Mouse (Mus musculus): Measurements from ENCODE around the gene Pelo. TPM values are rescaled to one million over a fixed set of nuclear protein-coding genes. Genes with fewer than 3 reads are reported as not detected.
A peak's percentile ranks its signal among the peaks of the same experiment; 100 is the strongest.

Gene Pelo
- polyA plus RNA-seq, 1 experiment from 2014 or later, result 6.6 TPM

GRCm38 (mm10) chr13:115100381-115101177 is 10.6 kb upstream of the Pelo start:
- Histone ChIP-seq H3K4me2 (replicated peaks) (peak overlapping the region; percentile 92), H3K4me3 (replicated peaks; ENCODE audit: low read length) (peak overlapping the region; percentile 46), H3K27ac (no peak overlapping the region), H3K4me1 (replicated peaks; ENCODE audit: control insufficient read depth, insufficient read depth, low read length) (peaks cover 7% of the 10 kb centered on the region; the same call in 1 of the 2 replicates), H3K36me3 (replicated peaks; ENCODE audit: control insufficient read depth, insufficient read depth) (no peaks in the 10 kb centered on the region), H3K27me3 (ENCODE audit: control insufficient read depth, insufficient read depth, low read length) (peaks cover 20% of the 10 kb centered on the region), H3K9me3 (ENCODE audit: control insufficient read depth, low read length) (0 out of 2 replicates have a peak, but pooled peaks cover 3% of the 10 kb centered on the region), H3K9ac (peak overlapping the region; percentile 54; the same call in 1 of the 2 replicates)
- ATAC-seq (ENCODE audit: low FRiP score) (no peak), DNase-seq (ENCODE audit: low spot score) (no peak)
- WGBS, result 32% methylated on average over 11 of the region's 11 CpGs

GRCm38 (mm10) chr13:115099381-115099780 is 9.4 kb upstream of the Pelo start:
- no peak overlapping the region for H3K4me3 ChIP-seq (replicated peaks; ENCODE audit: low read length)

GRCm38 (mm10) chr13:115098227-115098626 is 8.2 kb upstream of the Pelo start:
- no peak for DNase-seq (ENCODE audit: low spot score)
- Histone ChIP-seq H3K9me3 (ENCODE audit: control insufficient read depth, low read length) (no peaks in the 10 kb centered on the region), H3K27ac (no peak overlapping the region), H3K9ac (no peak overlapping the region), H3K4me1 (replicated peaks; ENCODE audit: control insufficient read depth, insufficient read depth, low read length) (peaks cover 7% of the 10 kb centered on the region; the same call in 1 of the 2 replicates), H3K4me3 (replicated peaks; ENCODE audit: low read length) (no peak overlapping the region), H3K4me2 (replicated peaks) (no peak overlapping the region), H3K36me3 (replicated peaks; ENCODE audit: control insufficient read depth, insufficient read depth) (no peaks in the 10 kb centered on the region), H3K27me3 (ENCODE audit: control insufficient read depth, insufficient read depth, low read length) (peaks cover 20% of the 10 kb centered on the region)
- WGBS, result 81% methylated on average over 3 of the region's 3 CpGs
- ATAC-seq (ENCODE audit: low FRiP score), result no peak

More at GRCm38 (mm10) chr13:115099381-115099780, 9.4 kb upstream of the Pelo start:
- WGBS, result 89% methylated on average over 9 of the region's 9 CpGs
- no peak for DNase-seq (ENCODE audit: low spot score)
- Histone ChIP-seq H3K9me3 (ENCODE audit: control insufficient read depth, low read length) (0 out of 2 replicates have a peak, but pooled peaks cover 3% of the 10 kb centered on the region), H3K36me3 (replicated peaks; ENCODE audit: control insufficient read depth, insufficient read depth) (no peaks in the 10 kb centered on the region), H3K27ac (no peak overlapping the region), H3K4me1 (replicated peaks; ENCODE audit: control insufficient read depth, insufficient read depth, low read length) (peaks cover 7% of the 10 kb centered on the region; the same call in 1 of the 2 replicates), H3K9ac (no peak overlapping the region), H3K27me3 (ENCODE audit: control insufficient read depth, insufficient read depth, low read length) (peaks cover 20% of the 10 kb centered on the region), H3K4me2 (replicated peaks) (0 out of 2 replicates have a peak overlapping the region, but pooled peaks have one; percentile 3)
- ATAC-seq (ENCODE audit: low FRiP score), result no peak

GRCm38 (mm10) chr13:115096965-115097364 is 7.0 kb upstream of the Pelo start:
- H3K27me3 ChIP-seq (ENCODE audit: control insufficient read depth, insufficient read depth, low read length), result peaks cover 20% of the 10 kb centered on the region
- H3K9ac ChIP-seq, result no peak overlapping the region
- no peak overlapping the region for H3K4me3 ChIP-seq (replicated peaks; ENCODE audit: low read length)
- DNase-seq (ENCODE audit: low spot score), result no peak
- no peaks in the 10 kb centered on the region for H3K36me3 ChIP-seq (replicated peaks; ENCODE audit: control insufficient read depth, insufficient read depth)
- ATAC-seq (ENCODE audit: low FRiP score), result no peak
- no peak overlapping the region for H3K27ac ChIP-seq
- WGBS, result 38% methylated on average over 5 of the region's 5 CpGs
- H3K4me2 ChIP-seq (replicated peaks), result no peak overlapping the region
- H3K9me3 ChIP-seq (ENCODE audit: control insufficient read depth, low read length), result no peaks in the 10 kb centered on the region
- H3K4me1 ChIP-seq (replicated peaks; ENCODE audit: control insufficient read depth, insufficient read depth, low read length), result peaks cover 7% of the 10 kb centered on the region; the same call in 1 of the 2 replicates

- WGBS, result 63% methylated on average over 2 of the region's 2 CpGs
- H3K4me2 ChIP-seq (replicated peaks), result no peak overlapping the region
- DNase-seq (ENCODE audit: low spot score) (no peak), ATAC-seq (ENCODE audit: low FRiP score) (no peak)
- H3K4me1 ChIP-seq (replicated peaks; ENCODE audit: control insufficient read depth, insufficient read depth, low read length), result 0 out of 2 replicates have a peak, but pooled peaks cover 2% of the 10 kb centered on the region
- no peaks in the 10 kb centered on the region for H3K36me3 ChIP-seq (replicated peaks; ENCODE audit: control insufficient read depth, insufficient read depth)
- H3K9me3 ChIP-seq (ENCODE audit: control insufficient read depth, low read length), result no peaks in the 10 kb centered on the region
- H3K27ac ChIP-seq, result no peak overlapping the region
- H3K27me3 ChIP-seq (ENCODE audit: control insufficient read depth, insufficient read depth, low read length), result peaks cover 16% of the 10 kb centered on the region
- H3K9ac ChIP-seq, result no peak overlapping the region
- no peak overlapping the region for H3K4me3 ChIP-seq (replicated peaks; ENCODE audit: low read length)
These were observed 6.2 kb upstream of the Pelo start for GRCm38 (mm10) chr13:115096216-115096615.

- ATAC-seq (ENCODE audit: low FRiP score), result no peak
- no peak overlapping the region for H3K4me2 ChIP-seq (replicated peaks)
- no peaks in the 10 kb centered on the region for H3K9me3 ChIP-seq (ENCODE audit: control insufficient read depth, low read length)
- H3K27ac ChIP-seq, result no peak overlapping the region
- 0 out of 2 replicates have a peak, but pooled peaks cover 4% of the 10 kb centered on the region for H3K4me1 ChIP-seq (replicated peaks; ENCODE audit: control insufficient read depth, insufficient read depth, low read length)
- 94% methylated on average over 2 of the region's 2 CpGs for whole genome bisulfite sequencing
- no peak overlapping the region for H3K9ac ChIP-seq
- no peaks in the 10 kb centered on the region for H3K36me3 ChIP-seq (replicated peaks; ENCODE audit: control insufficient read depth, insufficient read depth)
- peaks cover 8% of the 10 kb centered on the region for H3K27me3 ChIP-seq (ENCODE audit: control insufficient read depth, insufficient read depth, low read length)
- no peak overlapping the region for H3K4me3 ChIP-seq (replicated peaks; ENCODE audit: low read length)
- no peak for DNase-seq (ENCODE audit: low spot score)
These were observed 5.4 kb upstream of the Pelo start for GRCm38 (mm10) chr13:115095392-115095791.

GRCm38 (mm10) chr13:115091511-115091910 is 1.5 kb upstream of the Pelo start:
- no peak for ATAC-seq (ENCODE audit: low FRiP score)
- Histone ChIP-seq H3K4me2 (replicated peaks) (no peak overlapping the region; the same call in 1 of the 2 replicates), H3K4me3 (replicated peaks; ENCODE audit: low read length) (no peak overlapping the region), H3K4me1 (replicated peaks; ENCODE audit: control insufficient read depth, insufficient read depth, low read length) (peaks cover 17% of the 10 kb centered on the region), H3K27me3 (ENCODE audit: control insufficient read depth, insufficient read depth, low read length) (no peaks in the 10 kb centered on the region), H3K9me3 (ENCODE audit: control insufficient read depth, low read length) (no peaks in the 10 kb centered on the region), H3K9ac (no peak overlapping the region), H3K27ac (no peak overlapping the region), H3K36me3 (replicated peaks; ENCODE audit: control insufficient read depth, insufficient read depth) (peaks cover 12% of the 10 kb centered on the region)
- 69% methylated on average over 3 of the region's 3 CpGs for WGBS
- no peak for DNase-seq (ENCODE audit: low spot score)

- Histone ChIP-seq H3K36me3 (replicated peaks; ENCODE audit: control insufficient read depth, insufficient read depth) (peaks cover 12% of the 10 kb centered on the region), H3K9ac (0 out of 2 replicates have a peak overlapping the region, but pooled peaks have one; percentile 34)
- WGBS, result 60% methylated on average over 9 of the region's 9 CpGs
These were observed 1.0 kb upstream of the Pelo start for GRCm38 (mm10) chr13:115090977-115091445.

GRCm38 (mm10) chr13:115089395-115090025 is 476 bp downstream of the Pelo start:
- Histone ChIP-seq H3K9ac (peak overlapping the region; percentile 76), H3K27ac (peak overlapping the region; percentile 45; the same call in 1 of the 2 replicates), H3K36me3 (replicated peaks; ENCODE audit: control insufficient read depth, insufficient read depth) (peaks cover 12% of the 10 kb centered on the region), H3K27me3 (ENCODE audit: control insufficient read depth, insufficient read depth, low read length) (no peaks in the 10 kb centered on the region), H3K9me3 (ENCODE audit: control insufficient read depth, low read length) (no peaks in the 10 kb centered on the region), H3K4me3 (replicated peaks; ENCODE audit: low read length) (peak overlapping the region; percentile 72), H3K4me1 (replicated peaks; ENCODE audit: control insufficient read depth, insufficient read depth, low read length) (peaks cover 17% of the 10 kb centered on the region), H3K4me2 (replicated peaks) (peak overlapping the region; percentile 75)
- WGBS, result 9% methylated on average over 33 of the region's 35 CpGs
- DNase-seq (ENCODE audit: low spot score) (no peak), ATAC-seq (ENCODE audit: low FRiP score) (peak; percentile 73)

More at GRCm38 (mm10) chr13:115090977-115091445, 1.0 kb upstream of the Pelo start:
- DNase-seq (ENCODE audit: low spot score) (no peak), ATAC-seq (ENCODE audit: low FRiP score) (no peak)
- no peaks in the 10 kb centered on the region for H3K27me3 ChIP-seq (ENCODE audit: control insufficient read depth, insufficient read depth, low read length)
- no peak overlapping the region; the same call in 1 of the 2 replicates for H3K27ac ChIP-seq
- no peaks in the 10 kb centered on the region for H3K9me3 ChIP-seq (ENCODE audit: control insufficient read depth, low read length)
- H3K4me2 ChIP-seq (replicated peaks), result peak overlapping the region; percentile 75
- peak overlapping the region; percentile 72 for H3K4me3 ChIP-seq (replicated peaks; ENCODE audit: low read length)
- peaks cover 17% of the 10 kb centered on the region for H3K4me1 ChIP-seq (replicated peaks; ENCODE audit: control insufficient read depth, insufficient read depth, low read length)

Measured in hindbrain, embryonic 14.5 days (tissue).